Mouse (Mus musculus): Measurements from ENCODE around the gene Ercc5. TPM values are rescaled to one million over a fixed set of nuclear protein-coding genes. Genes with fewer than 3 reads are reported as not detected.

Gene Ercc5
- total RNA-seq, 2 experiments from 2014 or later = 16.6 to 17.1 TPM

- intact Hi-C loops (cut with DNase I) = no loop called here
- no peak for DNase-seq
Observed at GRCm38 (mm10) chr1:44167859-44168383, 20.4 kb downstream of the Ercc5 start.

DNA sequence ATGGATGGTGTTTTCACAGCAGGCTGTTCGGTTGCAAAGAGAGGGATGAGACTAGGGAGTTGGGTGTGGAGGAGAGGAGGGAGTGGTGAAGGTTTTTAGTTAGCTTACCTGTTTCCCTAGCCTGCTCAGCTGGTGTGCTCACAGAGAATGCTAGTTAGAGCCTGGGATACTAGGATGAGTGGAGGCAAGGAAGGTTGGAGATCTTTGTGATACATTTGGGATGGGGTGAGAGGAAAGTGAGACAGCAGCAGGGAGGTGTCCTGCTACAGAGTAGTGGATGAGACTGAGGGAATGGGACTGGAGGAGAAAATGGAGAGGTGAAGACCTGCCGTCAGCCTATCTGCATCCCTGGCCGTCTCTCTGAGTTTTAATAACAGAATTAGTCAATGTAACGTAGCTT is 25.1 kb downstream of the Ercc5 start:
- DNase-seq = no peak
- intact Hi-C loops (cut with DNase I) = no loop called here

- intact Hi-C loops (cut with DNase I) = no loop called here
- DNase-seq = no peak
Observed at GRCm38 (mm10) chr1:44173903-44174302, 26.4 kb downstream of the Ercc5 start.

DNA sequence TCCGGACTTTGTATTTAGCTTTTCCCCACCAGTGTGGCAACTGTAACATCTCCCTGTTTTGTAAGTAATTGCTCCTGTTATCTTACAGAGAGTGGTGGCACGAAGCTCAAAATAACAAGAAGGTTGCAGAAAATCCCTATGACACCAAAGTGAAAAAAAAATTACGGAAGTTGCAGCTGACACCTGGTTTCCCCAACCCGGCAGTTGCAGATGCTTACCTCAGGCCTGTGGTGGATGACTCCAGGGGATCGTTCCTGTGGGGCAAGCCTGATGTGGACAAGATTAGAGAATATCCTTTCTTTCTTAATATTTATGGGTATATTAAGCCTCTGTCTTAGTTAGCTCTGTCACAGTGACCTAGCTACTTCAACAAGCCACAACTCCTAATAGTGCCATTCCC is 30.5 kb downstream of the Ercc5 start:
- intact Hi-C loops (cut with DNase I) = no loop called here
- no peak for DNase-seq

GRCm38 (mm10) chr1:44186396-44186795 is 38.9 kb downstream of the Ercc5 start:
- DNase-seq = no peak
- intact Hi-C loops (cut with DNase I) = no loop called here

- intact Hi-C loops (cut with DNase I) = no loop called here
- DNase-seq = peak; percentile 12 to 37
Observed at GRCm38 (mm10) chr1:44198273-44199171, 51.0 kb downstream of the Ercc5 start.

DNA sequence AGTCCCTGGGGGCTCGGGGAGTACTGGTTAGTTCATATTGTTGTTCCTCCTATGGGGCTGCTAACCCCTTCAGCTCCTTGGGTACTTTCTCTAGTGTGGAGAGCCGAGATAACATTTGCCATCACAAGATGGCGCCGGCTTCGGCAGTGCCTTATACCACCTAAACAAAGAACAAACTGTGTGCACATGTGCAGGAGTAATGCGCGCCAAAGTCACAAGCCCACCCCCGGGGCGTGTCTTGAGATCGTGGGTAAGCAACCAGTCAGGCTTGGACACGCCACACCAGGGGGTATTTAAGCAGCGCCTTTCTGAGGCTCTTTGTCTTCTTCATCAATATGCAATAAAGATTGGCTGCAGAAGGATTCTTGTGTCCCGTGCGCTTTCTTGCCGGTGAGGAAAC is 55.3 kb downstream of the Ercc5 start:
- intact Hi-C loops (cut with DNase I) = no loop called here

GRCm38 (mm10) chr1:44214443-44214842 is 66.9 kb downstream of the Ercc5 start:
- no peak for DNase-seq
- intact Hi-C loops (cut with DNase I) = no loop called here

More for the DNA sequence above, 55.3 kb downstream of the Ercc5 start:
- no peak for DNase-seq

DNA sequence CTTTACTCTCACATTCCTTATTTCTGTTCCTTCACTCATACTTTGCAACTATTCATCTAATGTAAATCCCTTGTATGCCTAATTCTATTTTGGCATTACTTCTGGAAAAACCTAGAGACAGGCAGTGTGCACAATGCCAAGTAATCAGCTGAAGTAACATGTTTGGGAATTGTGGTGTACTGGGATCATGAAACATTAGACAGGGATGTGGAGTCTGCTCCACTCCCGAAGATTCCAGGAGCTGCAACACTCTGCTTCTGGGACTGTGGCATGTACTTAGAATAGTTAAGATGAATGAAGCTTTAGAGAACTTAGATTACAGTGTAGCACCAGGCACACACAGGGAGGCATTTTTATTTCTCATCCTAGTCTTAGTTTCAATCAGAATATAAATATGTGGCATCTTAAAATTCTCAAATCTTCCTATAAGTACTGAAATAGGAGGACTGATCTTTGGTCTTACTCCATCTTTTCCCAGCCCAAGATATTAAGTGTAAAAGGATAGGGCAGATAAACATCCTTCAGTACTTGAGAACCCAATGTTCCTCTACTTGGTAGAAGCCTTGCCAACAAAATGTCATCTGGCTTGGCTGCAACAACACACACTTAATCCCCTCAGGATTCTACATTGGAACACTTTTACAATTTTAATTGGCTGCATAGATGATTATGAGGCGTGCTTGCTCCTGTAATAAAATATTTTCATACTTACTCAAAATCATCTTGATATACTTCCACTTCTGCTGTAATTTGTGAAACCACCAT is 69.0 kb downstream of the Ercc5 start:
- intact Hi-C loops (cut with DNase I) = no loop called here
- DNase-seq = peak; percentile 44 to 48

- intact Hi-C loops (cut with DNase I) = no loop called here
- no peak for DNase-seq
Observed at GRCm38 (mm10) chr1:44217118-44217517, 69.6 kb downstream of the Ercc5 start.

- intact Hi-C loops (cut with DNase I) = no loop called here
- peak; percentile 36 to 40 for DNase-seq
Observed at GRCm38 (mm10) chr1:44218876-44219275, 71.3 kb downstream of the Ercc5 start, which contains the start of gene Mettl21e. Gene Mettl21e, minus strand, starts transcription at chr1:44218961.

GRCm38 (mm10) chr1:44229044-44229443 is 81.5 kb downstream of the Ercc5 start:
- DNase-seq = peak; percentile 22
- intact Hi-C loops (cut with DNase I) = loop anchor here (2.0 to 5.0 kb wide), 3 partner anchors 512 to 1538 kb away; no protein-coding TSS in a partner anchor

Other genes starting within 250 kb of the Ercc5 start
- 10 to 100 TPM; 42.1 to 48.1 TPM for gene Tpp2, start 214.1 kb upstream of the Ercc5 start, total RNA-seq (2021)
- gene Mettl21c, start 127.7 kb upstream of the Ercc5 start, total RNA-seq (2021) = not detected
- gene Gm8251, start 85.8 kb upstream of the Ercc5 start, total RNA-seq (2021) = not detected
- gene Tex30, start 45.3 kb upstream of the Ercc5 start, total RNA-seq (2021) = 1 to 10 TPM; 6.3 to 9.2 TPM
- 10 to 100 TPM; 20.7 to 21.3 TPM for gene Kdelc1, start 28.9 kb upstream of the Ercc5 start, total RNA-seq (2021)
- 10 to 100 TPM; 11.1 to 12.8 TPM for gene Bivm, start 28.8 kb upstream of the Ercc5 start, total RNA-seq (2021)
- under 1 TPM in 1 of 2 experiments, not detected in 1; 0.14 TPM for gene Mettl21e, start 71.2 kb downstream of the Ercc5 start, total RNA-seq (2021)